Mouse (Mus musculus) ES-E14 (cell line): ENCODE results near the gene Chrnb2.

ENCODE experiments used
- CHD2 ChIP-seq: IDR thresholded peaks from 2 replicates; pipeline ENCODE4 v1.6.1; 2014; ENCODE audit warnings: mild to moderate bottlenecking, low read depth, low read length, inconsistent platforms
- HCFC1 ChIP-seq: IDR thresholded peaks from 2 replicates; pipeline ENCODE4 v1.6.1; 2012; ENCODE audit warnings: low read length, inconsistent platforms, borderline replicate concordance; ENCODE audit not compliant: insufficient read depth
- ZC3H11A ChIP-seq: IDR thresholded peaks from 2 replicates; pipeline ENCODE4 v1.6.1; 2012; ENCODE audit warnings: low read depth, mild to moderate bottlenecking, inconsistent platforms, low read length, borderline replicate concordance
- ZNF384 ChIP-seq: IDR thresholded peaks from 2 replicates; pipeline ENCODE4 v1.6.1; 2012; ENCODE audit warnings: low read depth, low read length, inconsistent platforms

DNA sequence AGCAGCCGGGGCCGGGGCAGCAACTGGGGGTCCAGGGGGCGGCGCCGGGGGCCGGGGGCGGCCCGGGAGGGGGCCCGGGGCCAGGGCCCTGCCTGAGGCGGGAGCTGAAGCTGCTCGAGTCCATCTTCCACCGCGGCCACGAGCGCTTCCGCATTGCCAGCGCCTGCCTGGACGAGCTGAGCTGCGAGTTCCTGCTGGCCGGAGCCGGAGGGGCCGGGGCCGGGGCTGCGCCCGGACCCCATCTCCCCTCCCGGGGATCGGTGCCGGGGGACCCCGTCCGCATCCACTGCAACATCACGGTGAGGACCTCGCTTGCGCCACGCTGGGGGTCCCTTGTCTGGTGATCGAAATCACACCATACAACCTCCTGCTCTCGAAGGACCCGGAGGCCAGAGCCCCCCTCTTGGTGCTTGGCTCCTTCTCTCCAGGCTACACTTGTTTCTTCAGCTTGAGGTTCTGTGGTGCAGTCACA is 9.3 kb upstream of the Chrnb2 start:
- no peak for TF ChIP-seq ZC3H11A
- TF ChIP-seq ZNF384: no peak
- no peak for TF ChIP-seq HCFC1
- no peak for TF ChIP-seq CHD2
